Mouse (Mus musculus): ENCODE data around the gene Tsen2. TPM values are rescaled to one million over a fixed set of nuclear protein-coding genes. Genes with fewer than 3 reads are reported as not detected.
A peak's percentile ranks its signal among the peaks of the same experiment; 100 is the strongest.

The Tsen2 gene
- polyA plus RNA-seq, 1 experiment from 2014 or later: 32.7 TPM

- 82% methylated on average over 3 of the region's 3 CpGs for WGBS
- DNase-seq (ENCODE audit: low spot score, missing footprints): no peak
- no peaks in the 10 kb centered on the region for H3K36me3 ChIP-seq (ENCODE audit: control insufficient read depth, insufficient read depth, low read length)
- no peak overlapping the region for H3K4me2 ChIP-seq
- H3K4me3 ChIP-seq (ENCODE audit: low read depth, low read length): no peak overlapping the region
- no peaks in the 10 kb centered on the region for H3K27me3 ChIP-seq (ENCODE audit: control insufficient read depth, insufficient read depth, low read length)
- no peak for ATAC-seq (ENCODE audit: low FRiP score)
- H3K9me3 ChIP-seq (ENCODE audit: control insufficient read depth, low read length): no peaks in the 10 kb centered on the region
- no peak overlapping the region for H3K27ac ChIP-seq (ENCODE audit: low read depth, low read length)
- no peaks in the 10 kb centered on the region for H3K4me1 ChIP-seq (ENCODE audit: control insufficient read depth, insufficient read depth, low read length)
- no peak overlapping the region for H3K9ac ChIP-seq (ENCODE audit: low read length)
Measured at GRCm38 (mm10) chr6:115527418-115527817, 17.0 kb upstream of the Tsen2 start.

DNA sequence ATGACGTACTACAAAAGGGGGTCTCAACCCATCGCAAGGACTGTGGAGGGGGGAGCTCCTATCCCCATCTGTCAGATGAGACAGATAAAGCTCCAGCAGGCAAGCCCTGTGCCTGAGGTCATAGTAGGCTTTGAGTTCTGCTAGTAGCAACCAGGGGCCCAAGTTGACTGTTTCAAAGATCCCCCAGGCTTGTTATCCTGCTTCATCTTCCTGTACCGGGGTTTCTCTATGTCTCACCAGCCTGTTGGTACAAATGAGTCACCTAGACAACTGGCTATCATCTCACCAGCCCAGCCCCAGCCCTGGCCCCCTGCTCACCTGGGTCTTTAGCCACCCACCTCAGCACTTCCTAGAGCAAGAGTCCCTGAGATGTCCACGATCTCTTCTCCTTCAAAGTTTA, 16.1 kb upstream of the Tsen2 start:
- 87% methylated on average over 4 of the region's 4 CpGs for WGBS

GRCm38 (mm10) chr6:115534617-115535016, 9.8 kb upstream of the Tsen2 start:
- H3K27me3 ChIP-seq (ENCODE audit: control insufficient read depth, insufficient read depth, low read length): no peaks in the 10 kb centered on the region
- ATAC-seq (ENCODE audit: low FRiP score): no peak
- H3K36me3 ChIP-seq (ENCODE audit: control insufficient read depth, insufficient read depth, low read length): no peaks in the 10 kb centered on the region
- no peak overlapping the region for H3K4me2 ChIP-seq
- DNase-seq (ENCODE audit: low spot score, missing footprints): no peak
- H3K4me3 ChIP-seq (ENCODE audit: low read depth, low read length): no peak overlapping the region
- WGBS: 87% methylated on average over 7 of the region's 7 CpGs
- no peaks in the 10 kb centered on the region for H3K4me1 ChIP-seq (ENCODE audit: control insufficient read depth, insufficient read depth, low read length)
- no peak overlapping the region for H3K27ac ChIP-seq (ENCODE audit: low read depth, low read length)
- no peaks in the 10 kb centered on the region for H3K9me3 ChIP-seq (ENCODE audit: control insufficient read depth, low read length)
- no peak overlapping the region for H3K9ac ChIP-seq (ENCODE audit: low read length)

More for the DNA sequence above, 16.1 kb upstream of the Tsen2 start:
- H3K27me3 ChIP-seq (ENCODE audit: control insufficient read depth, insufficient read depth, low read length): no peaks in the 10 kb centered on the region
- DNase-seq (ENCODE audit: low spot score, missing footprints) (no peak), ATAC-seq (ENCODE audit: low FRiP score) (no peak)
- H3K9ac ChIP-seq (ENCODE audit: low read length): no peak overlapping the region
- H3K4me3 ChIP-seq (ENCODE audit: low read depth, low read length): no peak overlapping the region
- H3K27ac ChIP-seq (ENCODE audit: low read depth, low read length): no peak overlapping the region
- H3K36me3 ChIP-seq (ENCODE audit: control insufficient read depth, insufficient read depth, low read length): no peaks in the 10 kb centered on the region
- no peaks in the 10 kb centered on the region for H3K4me1 ChIP-seq (ENCODE audit: control insufficient read depth, insufficient read depth, low read length)
- H3K9me3 ChIP-seq (ENCODE audit: control insufficient read depth, low read length): no peaks in the 10 kb centered on the region
- H3K4me2 ChIP-seq: no peak overlapping the region

DNA sequence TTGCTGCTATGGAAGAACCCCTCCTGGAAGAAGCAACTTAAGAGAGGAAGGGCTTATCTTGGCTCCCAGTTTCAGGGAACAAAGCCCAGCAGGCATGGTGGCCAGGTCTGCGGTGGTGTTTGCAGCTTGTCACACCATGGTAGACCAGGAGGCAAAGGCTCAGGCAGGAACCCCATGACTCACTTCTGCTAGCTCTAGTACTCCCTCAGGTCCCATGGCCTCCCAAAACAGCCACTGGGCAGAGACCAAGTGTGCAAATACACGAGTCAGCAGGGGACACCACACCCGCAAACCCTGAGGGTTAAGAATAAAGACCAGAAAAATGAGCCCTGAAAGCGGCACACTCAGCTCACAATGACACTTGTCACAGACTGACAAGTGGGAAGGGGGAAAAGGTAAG, 8.3 kb upstream of the Tsen2 start:
- no peaks in the 10 kb centered on the region for H3K36me3 ChIP-seq (ENCODE audit: control insufficient read depth, insufficient read depth, low read length)
- H3K9ac ChIP-seq (ENCODE audit: low read length): no peak overlapping the region
- H3K27me3 ChIP-seq (ENCODE audit: control insufficient read depth, insufficient read depth, low read length): no peaks in the 10 kb centered on the region
- ATAC-seq (ENCODE audit: low FRiP score) (no peak), DNase-seq (ENCODE audit: low spot score, missing footprints) (no peak)
- no peaks in the 10 kb centered on the region for H3K9me3 ChIP-seq (ENCODE audit: control insufficient read depth, low read length)
- H3K4me1 ChIP-seq (ENCODE audit: control insufficient read depth, insufficient read depth, low read length): no peaks in the 10 kb centered on the region
- H3K27ac ChIP-seq (ENCODE audit: low read depth, low read length): no peak overlapping the region
- no peak overlapping the region for H3K4me3 ChIP-seq (ENCODE audit: low read depth, low read length)
- 80% methylated on average over 4 of the region's 4 CpGs for WGBS
- no peak overlapping the region for H3K4me2 ChIP-seq

DNA sequence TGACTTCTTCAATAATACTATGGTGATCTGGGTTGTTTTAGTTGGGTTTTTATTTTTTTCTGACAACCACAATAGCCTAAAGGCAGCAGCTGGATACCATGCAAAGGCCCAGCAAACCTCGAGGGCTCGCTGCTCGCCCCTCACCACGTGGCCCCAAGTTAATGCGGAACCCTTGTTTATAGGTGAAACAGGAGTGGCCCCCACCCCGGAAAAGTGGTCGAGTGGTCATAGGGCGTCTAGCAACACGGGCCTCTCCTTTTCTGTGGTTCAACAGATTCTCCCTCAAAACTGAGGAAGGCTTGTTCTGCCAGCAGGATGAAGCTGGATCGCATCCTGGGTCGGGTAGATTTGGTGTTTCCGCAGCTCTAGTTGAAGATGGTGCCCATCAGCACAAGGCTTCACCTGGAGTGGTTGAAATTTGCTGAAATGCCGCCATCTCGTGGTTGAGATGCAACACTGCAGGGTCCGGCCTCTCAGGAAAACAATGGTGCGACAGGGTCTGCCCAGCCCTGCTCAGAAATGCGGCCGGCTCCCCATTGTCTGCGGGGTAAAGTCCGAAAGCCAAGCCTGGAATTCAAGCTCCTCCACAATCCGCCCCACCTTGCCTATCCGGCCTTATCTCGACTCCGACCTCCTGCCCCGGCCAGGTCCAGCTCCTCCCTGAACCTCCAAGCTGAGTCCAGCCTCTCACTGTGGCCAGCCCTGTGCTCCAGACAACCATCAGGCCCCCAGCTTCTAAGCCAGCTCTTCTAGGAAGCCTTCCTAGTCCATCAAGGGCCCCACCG, 5.6 kb upstream of the Tsen2 start:
- H3K9me3 ChIP-seq (ENCODE audit: control insufficient read depth, low read length): no peaks in the 10 kb centered on the region
- peak overlapping the region; percentile 64 for H3K9ac ChIP-seq (ENCODE audit: low read length)
- peak overlapping the region; percentile 36 for H3K4me2 ChIP-seq
- peaks cover 2% of the 10 kb centered on the region; the same call in 1 of the 2 replicates for H3K4me1 ChIP-seq (ENCODE audit: control insufficient read depth, insufficient read depth, low read length)
- H3K27ac ChIP-seq (ENCODE audit: low read depth, low read length): no peak overlapping the region
- peak; percentile 92 for ATAC-seq (ENCODE audit: low FRiP score)
- no peaks in the 10 kb centered on the region for H3K27me3 ChIP-seq (ENCODE audit: control insufficient read depth, insufficient read depth, low read length)
- H3K36me3 ChIP-seq (ENCODE audit: control insufficient read depth, insufficient read depth, low read length): no peaks in the 10 kb centered on the region
- 24% methylated on average over 26 of the region's 26 CpGs for WGBS
- peak; percentile 98 for DNase-seq (ENCODE audit: low spot score, missing footprints)
- H3K4me3 ChIP-seq (ENCODE audit: low read depth, low read length): peak overlapping the region; percentile 3; the same call in 1 of the 2 replicates

GRCm38 (mm10) chr6:115541676-115542275, 2.7 kb upstream of the Tsen2 start:
- H3K9me3 ChIP-seq (ENCODE audit: control insufficient read depth, low read length): no peaks in the 10 kb centered on the region
- H3K27ac ChIP-seq (ENCODE audit: low read depth, low read length): no peak overlapping the region
- DNase-seq (ENCODE audit: low spot score, missing footprints) (peak; percentile 79), ATAC-seq (ENCODE audit: low FRiP score) (no peak)
- WGBS: 67% methylated on average over 6 of the region's 6 CpGs
- H3K36me3 ChIP-seq (ENCODE audit: control insufficient read depth, insufficient read depth, low read length): no peaks in the 10 kb centered on the region
- peaks cover 7% of the 10 kb centered on the region; the same call in 1 of the 2 replicates for H3K4me1 ChIP-seq (ENCODE audit: control insufficient read depth, insufficient read depth, low read length)
- H3K4me3 ChIP-seq (ENCODE audit: low read depth, low read length): no peak overlapping the region
- no peak overlapping the region for H3K4me2 ChIP-seq
- H3K9ac ChIP-seq (ENCODE audit: low read length): no peak overlapping the region
- no peaks in the 10 kb centered on the region for H3K27me3 ChIP-seq (ENCODE audit: control insufficient read depth, insufficient read depth, low read length)

DNA sequence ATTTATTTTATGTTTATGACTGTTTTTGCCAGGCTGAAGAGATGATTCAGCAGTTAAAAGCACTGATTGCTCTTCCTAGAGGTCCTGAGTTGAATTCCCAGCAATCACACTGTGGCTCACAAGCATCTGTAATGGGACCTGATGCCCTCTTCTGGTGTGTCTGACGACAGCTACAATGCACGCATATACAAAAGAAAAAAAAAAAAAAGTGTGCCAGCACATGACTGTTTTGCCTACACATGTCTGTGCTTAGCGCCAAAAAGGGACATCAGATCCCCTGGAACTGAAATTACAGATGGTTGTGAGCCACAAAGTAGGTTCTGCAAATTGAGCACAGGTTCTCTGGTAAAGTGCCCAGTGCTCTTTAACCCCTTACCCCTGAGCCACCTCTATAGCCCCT, 2.1 kb upstream of the Tsen2 start:
- Histone ChIP-seq H3K4me1 (ENCODE audit: control insufficient read depth, insufficient read depth, low read length) (peaks cover 7% of the 10 kb centered on the region; the same call in 1 of the 2 replicates), H3K36me3 (ENCODE audit: control insufficient read depth, insufficient read depth, low read length) (no peaks in the 10 kb centered on the region), H3K9ac (ENCODE audit: low read length) (no peak overlapping the region), H3K4me2 (no peak overlapping the region), H3K27me3 (ENCODE audit: control insufficient read depth, insufficient read depth, low read length) (no peaks in the 10 kb centered on the region), H3K9me3 (ENCODE audit: control insufficient read depth, low read length) (no peaks in the 10 kb centered on the region), H3K27ac (ENCODE audit: low read depth, low read length) (no peak overlapping the region), H3K4me3 (ENCODE audit: low read depth, low read length) (no peak overlapping the region)
- no peak for ATAC-seq (ENCODE audit: low FRiP score)
- WGBS: 73% methylated on average over 3 of the region's 3 CpGs
- DNase-seq (ENCODE audit: low spot score, missing footprints): peak; percentile 73

DNA sequence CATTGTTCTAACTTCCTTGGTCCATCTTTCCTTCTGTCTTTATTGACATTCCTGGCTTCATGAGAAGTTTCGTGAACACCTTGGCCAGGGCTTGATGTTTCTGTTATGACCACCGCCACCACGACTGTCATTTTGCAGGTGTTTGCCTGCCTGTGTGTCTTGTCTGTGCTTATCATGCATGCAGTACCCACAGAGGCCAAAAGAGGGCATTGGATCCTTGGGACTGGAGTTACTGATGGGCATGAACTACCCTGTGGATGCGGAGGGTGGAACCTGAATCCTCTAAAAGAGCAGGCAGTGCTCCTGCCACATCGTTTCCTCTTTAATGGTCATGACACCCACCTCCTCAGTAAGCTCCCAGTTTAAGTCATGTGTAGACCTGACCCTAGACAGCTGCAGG, 1.8 kb downstream of the Tsen2 start:
- peak; percentile 91 for DNase-seq (ENCODE audit: low spot score, missing footprints)
- peaks cover 7% of the 10 kb centered on the region; the same call in 1 of the 2 replicates for H3K4me1 ChIP-seq (ENCODE audit: control insufficient read depth, insufficient read depth, low read length)

DNA sequence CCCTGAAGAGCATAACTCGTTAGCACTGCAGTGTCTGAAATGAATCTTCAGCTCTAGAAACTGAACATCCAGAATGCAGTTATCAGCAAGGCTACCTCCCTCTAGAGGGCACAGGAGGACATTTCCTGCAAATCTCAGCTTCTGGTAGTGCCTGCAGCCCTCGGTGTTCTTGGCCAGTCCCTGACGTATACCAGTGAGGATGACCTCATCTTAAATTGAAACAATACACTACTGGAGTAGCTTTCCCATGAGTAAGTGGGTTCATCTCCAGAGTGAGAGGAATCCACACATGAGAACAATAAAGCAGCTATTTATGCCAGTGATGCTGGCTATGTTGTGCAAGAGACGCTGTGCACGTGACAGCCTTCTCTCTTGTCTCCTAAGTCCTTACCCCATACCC, 11.0 kb downstream of the Tsen2 start:
- Histone ChIP-seq H3K27me3 (ENCODE audit: control insufficient read depth, insufficient read depth, low read length) (no peaks in the 10 kb centered on the region), H3K4me1 (ENCODE audit: control insufficient read depth, insufficient read depth, low read length) (no peaks in the 10 kb centered on the region), H3K36me3 (ENCODE audit: control insufficient read depth, insufficient read depth, low read length) (peaks cover 8% of the 10 kb centered on the region; the same call in 1 of the 2 replicates), H3K4me3 (ENCODE audit: low read depth, low read length) (no peak overlapping the region), H3K27ac (ENCODE audit: low read depth, low read length) (no peak overlapping the region), H3K9ac (ENCODE audit: low read length) (no peak overlapping the region), H3K4me2 (no peak overlapping the region), H3K9me3 (ENCODE audit: control insufficient read depth, low read length) (no peaks in the 10 kb centered on the region)
- 85% methylated on average over 5 of the region's 5 CpGs for WGBS
- ATAC-seq (ENCODE audit: low FRiP score): no peak
- DNase-seq (ENCODE audit: low spot score, missing footprints): peak; percentile 2

More for the DNA sequence above, 1.8 kb downstream of the Tsen2 start:
- Histone ChIP-seq H3K9ac (ENCODE audit: low read length) (no peak overlapping the region), H3K4me2 (no peak overlapping the region), H3K9me3 (ENCODE audit: control insufficient read depth, low read length) (no peaks in the 10 kb centered on the region), H3K27ac (ENCODE audit: low read depth, low read length) (no peak overlapping the region), H3K27me3 (ENCODE audit: control insufficient read depth, insufficient read depth, low read length) (no peaks in the 10 kb centered on the region), H3K4me3 (ENCODE audit: low read depth, low read length) (no peak overlapping the region), H3K36me3 (ENCODE audit: control insufficient read depth, insufficient read depth, low read length) (peaks cover 10% of the 10 kb centered on the region)
- no peak for ATAC-seq (ENCODE audit: low FRiP score)
- 87% methylated on average over 5 of the region's 5 CpGs for WGBS

All from midbrain, embryonic 11.5 days (tissue).